Mouse (Mus musculus) hindbrain, embryonic 13.5 days (tissue): ENCODE data around the gene Lrp10. TPM values are rescaled to one million over a fixed set of nuclear protein-coding genes. Genes with fewer than 3 reads are reported as not detected.

Experiments used
- ATAC-seq: fragments of 200-750 bp; cut with Nextera tagmentation; 2 replicates; pipeline ENCODE4 v1.8.0; 2017; ENCODE audit warnings: moderate TSS enrichment; ENCODE audit not compliant: low FRiP score
- H3K27ac ChIP-seq: fragments of 300-500 bp; sonication (generic); 2 replicates; pipeline ENCODE4 v1.5.1; 2015; ENCODE audit warnings: inconsistent platforms, mild to moderate bottlenecking, moderate library complexity
- H3K27me3 ChIP-seq: fragments of 300-500 bp; sonication (generic); 2 replicates; pipeline ENCODE4 v1.6.1; 2015; ENCODE audit warnings: mild to moderate bottlenecking, inconsistent platforms
- H3K36me3 ChIP-seq: fragments of 300-500 bp; sonication (generic); 2 replicates; pipeline ENCODE4 v1.6.1; 2015; ENCODE audit warnings: mild to moderate bottlenecking, inconsistent platforms
- H3K4me1 ChIP-seq: fragments of 300-500 bp; sonication (generic); replicated peaks from 2 replicates; pipeline ENCODE4 v1.6.1; 2015; ENCODE audit warnings: inconsistent platforms
- H3K4me2 ChIP-seq: fragments of 300-500 bp; sonication (generic); 2 replicates; pipeline ENCODE4 v1.6.1; 2015; ENCODE audit warnings: inconsistent platforms, mild to moderate bottlenecking, moderate library complexity
- H3K4me3 ChIP-seq: fragments of 300-500 bp; sonication (generic); 2 replicates; pipeline ENCODE4 v1.5.1; 2015; ENCODE audit warnings: mild to moderate bottlenecking, inconsistent platforms
- H3K9ac ChIP-seq: fragments of 300-500 bp; sonication (generic); 2 replicates; pipeline ENCODE4 v1.6.1; 2015; ENCODE audit warnings: mild to moderate bottlenecking, inconsistent platforms
- H3K9me3 ChIP-seq: fragments of 300-500 bp; sonication (generic); 2 replicates; pipeline ENCODE4 v1.6.1; 2016; ENCODE audit warnings: inconsistent platforms
- WGBS: fragments of 180-500 bp; shearing (Covaris S2); methylation state at CpG from one replicate; pipeline ENCODE4 v1.1.7; 2015; 5-methylcytosine and 5-hydroxymethylcytosine counted together
- polyA plus RNA-seq: library from polyadenylated mRNA; unstranded; fragments of >200 nt; fragmentation: Nextera tagmentation; extraction: Ambion mirVana; gene quantifications from 2 replicates; pipeline ENCODE4 v1.2.1, GENCODE M21; 2015

Gene Lrp10
- 29.9 and 32.0 TPM in 2 replicates for polyA plus RNA-seq

DNA sequence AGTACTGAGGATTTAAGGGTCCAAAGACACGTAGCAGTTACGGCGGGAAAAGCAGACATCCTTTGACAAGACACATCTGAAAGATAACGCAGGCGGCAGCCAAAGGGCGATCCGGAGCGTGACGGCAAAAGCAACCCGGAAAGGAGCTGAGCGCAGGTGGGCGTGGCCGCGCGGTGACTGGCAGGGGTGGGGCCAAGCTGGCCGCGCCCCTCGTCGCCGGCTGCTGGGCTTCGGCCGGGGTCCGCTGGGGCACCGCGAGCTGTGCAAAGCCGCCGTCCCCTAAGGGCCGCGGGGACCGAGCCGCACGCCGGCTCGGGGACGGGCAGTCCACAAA is at the start of gene Lrp10:
Gene Lrp10 (plus strand): TSS at position 179 of the 334 bp plus-strand sequence.
- under 1% methylated on average over 32 of the region's 35 CpGs for WGBS
- peaks cover 19% of the 10 kb centered on the region for H3K4me1 ChIP-seq
- ATAC-seq, result peak; percentile 91
- peak within 1 kb of the TSS; percentile 68 for H3K4me3 ChIP-seq
- peaks cover 18% of the 10 kb centered on the region for H3K36me3 ChIP-seq
- H3K27me3 ChIP-seq, result no peaks in the 10 kb centered on the region
- H3K4me2 ChIP-seq, result peak within 1 kb of the TSS; percentile 72
- peak within 1 kb of the TSS; percentile 55 for H3K27ac ChIP-seq
- H3K9me3 ChIP-seq, result no peaks in the 10 kb centered on the region
- H3K9ac ChIP-seq, result peak within 1 kb of the TSS; percentile 81

DNA sequence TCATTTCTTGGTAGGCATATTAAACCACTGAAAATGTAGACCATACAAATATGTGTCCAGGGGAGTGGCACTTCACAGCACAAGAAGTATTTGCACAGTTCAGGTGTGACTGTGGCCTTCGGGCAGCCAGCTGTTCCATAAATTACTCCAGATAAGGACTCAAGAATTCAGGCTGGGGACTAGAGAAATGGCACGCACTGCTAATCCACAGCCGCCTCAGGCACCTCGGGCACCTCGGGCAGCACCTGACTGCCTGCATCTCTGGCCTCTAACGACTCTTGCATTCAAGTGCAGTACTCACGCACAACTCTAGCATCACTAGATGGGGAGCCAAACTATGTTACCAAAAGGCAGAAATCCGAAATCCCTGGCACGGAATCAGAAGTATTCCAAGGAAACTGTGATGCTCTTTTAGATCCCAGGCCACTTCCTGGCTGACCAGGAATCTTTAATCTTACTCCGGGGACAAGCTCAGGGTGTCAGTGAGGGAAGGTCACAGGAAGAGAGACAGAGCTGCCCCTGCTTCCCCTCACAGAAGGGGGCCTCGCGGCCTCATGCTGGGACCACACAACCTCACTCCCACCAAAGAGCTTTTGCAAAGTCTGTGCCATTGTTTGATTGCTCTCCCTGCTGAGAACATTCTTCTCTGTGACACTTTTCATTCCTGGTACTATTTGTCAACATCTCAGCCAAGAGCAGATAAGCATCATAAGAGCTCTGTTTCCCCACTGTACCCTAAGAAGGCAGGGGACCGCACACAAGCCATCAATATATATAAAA is 48.5 kb upstream of the Lrp10 start:
- Histone ChIP-seq H3K36me3 (no peaks in the 10 kb centered on the region), H3K27me3 (peaks cover 50% of the 10 kb centered on the region)
- WGBS, result 11% methylated on average over 13 of the region's 13 CpGs

DNA sequence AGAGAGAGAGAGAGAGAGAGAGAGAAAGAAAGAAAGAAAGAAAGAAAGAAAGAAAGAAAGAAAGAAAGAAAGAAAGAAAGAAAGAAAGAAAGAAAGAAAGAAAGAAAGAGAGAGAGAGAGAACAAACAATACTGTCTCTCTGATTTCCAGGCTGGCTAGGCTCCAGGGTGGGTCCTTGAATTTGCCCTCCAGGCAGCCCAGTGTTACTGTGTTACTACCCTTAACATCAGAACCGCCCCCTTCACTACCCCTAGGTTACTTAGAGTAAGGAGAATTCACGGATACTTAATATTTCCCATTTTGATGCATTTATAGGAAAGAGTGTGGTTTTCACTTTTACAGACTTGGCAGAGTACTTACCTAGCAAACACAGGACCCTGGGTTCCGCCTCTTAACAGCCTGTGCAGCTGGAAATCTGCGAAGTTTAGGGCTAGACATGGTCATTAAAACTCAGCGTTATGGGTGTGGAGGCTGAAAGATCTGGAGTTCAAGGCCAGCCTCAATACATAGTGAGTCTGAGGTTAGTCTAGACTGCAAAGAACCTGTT is 47.6 kb upstream of the Lrp10 start:
- H3K36me3 ChIP-seq, result no peaks in the 10 kb centered on the region
- 33% methylated on average over 5 of the region's 5 CpGs for WGBS
- H3K4me2 ChIP-seq, result no peak overlapping the region
- peaks cover 12% of the 10 kb centered on the region for H3K4me1 ChIP-seq
- H3K9me3 ChIP-seq, result no peaks in the 10 kb centered on the region
- ATAC-seq, result no peak
- H3K27me3 ChIP-seq, result peaks cover 50% of the 10 kb centered on the region
- H3K4me3 ChIP-seq, result no peak overlapping the region
- H3K9ac ChIP-seq, result no peak overlapping the region
- no peak overlapping the region for H3K27ac ChIP-seq

More for the DNA sequence above, 48.5 kb upstream of the Lrp10 start:
- no peak for ATAC-seq
- H3K4me1 ChIP-seq, result peaks cover 14% of the 10 kb centered on the region
- H3K4me3 ChIP-seq, result no peak overlapping the region
- H3K9ac ChIP-seq, result no peak overlapping the region
- no peak overlapping the region for H3K27ac ChIP-seq
- no peak overlapping the region for H3K4me2 ChIP-seq
- H3K9me3 ChIP-seq, result no peaks in the 10 kb centered on the region

DNA sequence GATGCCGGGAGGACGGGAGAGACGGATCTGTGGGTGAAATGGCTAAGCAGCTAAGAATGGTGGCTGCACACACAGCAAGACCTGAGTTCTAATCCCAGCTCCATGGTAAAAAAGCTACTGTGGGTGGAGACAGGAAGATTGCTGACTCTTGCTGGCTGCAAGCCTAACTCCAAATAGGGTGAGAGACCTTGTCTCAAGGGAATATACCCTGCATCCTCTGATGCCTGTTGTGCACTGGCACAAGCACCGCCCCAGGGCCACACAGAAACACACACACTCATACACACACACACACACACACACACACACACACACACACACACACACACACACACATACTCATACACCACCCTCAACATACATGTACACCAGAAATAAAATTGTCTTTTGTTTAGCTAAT is 47.1 kb upstream of the Lrp10 start:
- WGBS, result 57% methylated on average over 4 of the region's 4 CpGs
- Histone ChIP-seq H3K4me2 (no peak overlapping the region), H3K4me3 (no peak overlapping the region), H3K4me1 (peaks cover 12% of the 10 kb centered on the region), H3K36me3 (no peaks in the 10 kb centered on the region), H3K27me3 (peaks cover 50% of the 10 kb centered on the region), H3K9me3 (no peaks in the 10 kb centered on the region), H3K9ac (no peak overlapping the region), H3K27ac (no peak overlapping the region)
- ATAC-seq, result no peak

DNA sequence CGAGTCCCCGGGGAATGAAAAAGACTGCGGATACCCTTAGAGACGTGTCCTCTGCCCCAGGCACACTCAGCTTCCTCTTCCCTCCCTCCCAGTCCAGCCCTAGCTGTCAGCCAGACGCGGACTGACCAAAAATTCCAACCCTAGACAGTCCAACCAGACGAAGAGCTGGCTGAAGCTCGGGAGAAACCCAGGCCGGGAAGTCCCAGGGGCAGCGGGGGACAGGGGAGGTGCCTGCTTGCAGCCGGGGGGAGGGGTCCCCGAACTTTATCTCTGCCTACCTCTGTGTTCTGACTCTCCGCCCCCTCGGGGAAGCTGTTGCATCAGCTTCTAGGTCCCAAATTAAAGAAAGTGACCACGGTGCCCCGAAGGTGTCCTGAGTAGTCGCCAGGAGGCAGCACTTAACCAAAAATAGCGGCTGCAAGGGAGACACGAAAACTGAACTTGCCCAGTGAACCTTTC is 46.3 kb upstream of the Lrp10 start, which contains the start of gene Slc7a7:
Gene Slc7a7 (minus strand): TSS at position 158 of the 459 bp plus-strand sequence.
- no peak for ATAC-seq
- Histone ChIP-seq H3K27ac (no peak within 1 kb of the TSS), H3K9ac (no peak within 1 kb of the TSS), H3K4me2 (peak within 1 kb of the TSS; percentile 18), H3K9me3 (no peaks in the 10 kb centered on the region), H3K27me3 (peaks cover 47% of the 10 kb centered on the region), H3K36me3 (no peaks in the 10 kb centered on the region), H3K4me1 (peaks cover 12% of the 10 kb centered on the region), H3K4me3 (0 out of 2 replicates have a peak within 1 kb of the TSS, but pooled peaks have one; percentile 8)
- WGBS, result 2% methylated on average over 19 of the region's 19 CpGs

DNA sequence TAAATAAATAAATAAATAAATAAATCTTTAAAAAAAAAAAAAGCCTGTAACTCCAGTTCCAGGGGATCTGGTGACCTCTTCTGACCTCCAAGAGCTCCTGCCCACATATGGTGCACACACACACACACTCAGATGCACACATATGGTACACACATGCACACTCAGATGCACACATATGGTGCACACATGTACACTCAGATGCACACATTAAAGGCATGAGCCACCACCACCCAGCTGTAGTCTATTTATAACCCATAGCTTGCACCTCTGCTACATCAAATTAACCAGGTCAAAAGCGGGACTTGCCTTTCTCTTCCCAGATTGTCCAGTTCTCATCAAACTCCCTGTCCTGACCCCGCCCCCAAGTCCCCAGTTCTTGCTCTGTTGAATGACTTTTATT is 42.9 kb upstream of the Lrp10 start:
- WGBS, result 74% methylated on average over 2 of the region's 2 CpGs
- H3K4me2 ChIP-seq, result no peak overlapping the region

DNA sequence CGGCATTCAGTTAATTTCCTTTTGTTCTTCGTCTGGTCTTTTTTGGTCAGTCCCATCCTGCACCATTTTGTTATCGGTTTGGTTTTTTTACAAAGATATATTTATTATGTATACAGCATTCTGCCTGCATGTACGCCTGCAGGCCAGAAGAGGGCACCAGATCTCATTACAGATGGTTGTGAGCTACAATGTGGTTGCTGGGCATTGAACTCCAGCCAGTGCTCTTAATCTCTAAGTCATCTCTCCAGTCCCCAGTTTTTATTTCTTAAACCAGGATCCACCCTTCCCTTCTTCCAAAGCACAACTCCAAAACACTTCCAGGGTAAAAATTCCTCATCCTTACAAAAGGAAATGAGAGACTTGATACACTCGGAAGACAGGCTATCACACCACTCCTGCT is 40.5 kb upstream of the Lrp10 start:
- Histone ChIP-seq H3K36me3 (no peaks in the 10 kb centered on the region), H3K27ac (no peak overlapping the region), H3K9me3 (no peaks in the 10 kb centered on the region), H3K27me3 (no peaks in the 10 kb centered on the region), H3K4me3 (no peak overlapping the region), H3K4me1 (peaks cover 22% of the 10 kb centered on the region), H3K9ac (no peak overlapping the region), H3K4me2 (no peak overlapping the region)
- WGBS, result 66% methylated on average over 5 of the region's 5 CpGs
- ATAC-seq, result no peak

More for the DNA sequence above, 42.9 kb upstream of the Lrp10 start:
- peaks cover 19% of the 10 kb centered on the region for H3K27me3 ChIP-seq
- ATAC-seq, result no peak
- no peak overlapping the region for H3K4me3 ChIP-seq
- H3K4me1 ChIP-seq, result peaks cover 6% of the 10 kb centered on the region
- H3K27ac ChIP-seq, result no peak overlapping the region
- no peaks in the 10 kb centered on the region for H3K9me3 ChIP-seq
- H3K36me3 ChIP-seq, result no peaks in the 10 kb centered on the region
- no peak overlapping the region for H3K9ac ChIP-seq

DNA sequence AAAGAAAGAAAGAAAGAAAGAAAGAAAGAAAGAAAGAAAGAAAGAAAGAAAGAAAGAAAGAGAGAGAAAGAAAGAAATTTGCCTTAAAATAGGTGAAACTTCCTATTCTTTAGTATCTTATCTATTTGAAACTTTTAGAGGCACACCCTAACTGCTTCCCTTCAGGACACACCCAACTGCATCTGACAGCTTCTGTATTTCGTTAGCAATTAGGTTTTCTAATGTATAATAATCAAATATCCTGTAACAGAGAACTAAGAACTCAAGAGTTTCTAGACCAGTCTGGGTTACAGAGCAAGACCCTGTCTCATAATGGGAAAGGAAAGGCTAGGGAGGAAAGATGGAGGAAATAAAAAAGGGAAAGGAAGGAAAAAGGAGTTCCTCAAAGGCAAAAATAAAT is 39.3 kb upstream of the Lrp10 start:
- Histone ChIP-seq H3K9ac (no peak overlapping the region), H3K36me3 (peaks cover 6% of the 10 kb centered on the region; the same call in 1 of the 2 replicates), H3K27me3 (no peaks in the 10 kb centered on the region), H3K4me1 (peaks cover 28% of the 10 kb centered on the region), H3K27ac (no peak overlapping the region), H3K4me2 (no peak overlapping the region), H3K4me3 (no peak overlapping the region), H3K9me3 (no peaks in the 10 kb centered on the region)
- ATAC-seq, result no peak
- 83% methylated on average over 1 of the region's 1 CpGs for WGBS

DNA sequence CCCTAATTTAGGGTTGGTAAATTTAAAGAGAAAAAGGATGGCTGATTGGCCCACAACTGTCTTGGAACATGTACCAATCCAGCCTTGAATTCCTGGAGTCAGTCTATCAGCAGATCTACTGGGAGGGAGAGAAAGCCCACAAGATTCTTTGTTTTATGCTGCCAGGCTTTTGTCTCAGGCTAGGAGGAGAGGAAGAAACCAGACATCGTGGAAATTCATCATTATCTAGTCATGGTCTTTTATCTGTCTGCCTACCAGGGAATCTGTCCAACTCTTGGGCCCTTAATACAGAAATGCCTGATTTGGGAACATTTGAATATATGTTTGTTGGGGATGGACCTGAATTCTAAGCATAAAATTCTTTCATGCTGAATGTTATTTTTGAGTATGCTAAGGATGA is 38.4 kb upstream of the Lrp10 start:
- Histone ChIP-seq H3K4me2 (peak overlapping the region; percentile 67), H3K4me3 (0 out of 2 replicates have a peak overlapping the region, but pooled peaks have one; percentile 88), H3K9ac (no peak overlapping the region), H3K4me1 (peaks cover 37% of the 10 kb centered on the region), H3K27me3 (no peaks in the 10 kb centered on the region), H3K27ac (no peak overlapping the region), H3K36me3 (peaks cover 8% of the 10 kb centered on the region; the same call in 1 of the 2 replicates), H3K9me3 (no peaks in the 10 kb centered on the region)
- no peak for ATAC-seq
- WGBS, result 94% methylated on average over 1 of the region's 1 CpGs

DNA sequence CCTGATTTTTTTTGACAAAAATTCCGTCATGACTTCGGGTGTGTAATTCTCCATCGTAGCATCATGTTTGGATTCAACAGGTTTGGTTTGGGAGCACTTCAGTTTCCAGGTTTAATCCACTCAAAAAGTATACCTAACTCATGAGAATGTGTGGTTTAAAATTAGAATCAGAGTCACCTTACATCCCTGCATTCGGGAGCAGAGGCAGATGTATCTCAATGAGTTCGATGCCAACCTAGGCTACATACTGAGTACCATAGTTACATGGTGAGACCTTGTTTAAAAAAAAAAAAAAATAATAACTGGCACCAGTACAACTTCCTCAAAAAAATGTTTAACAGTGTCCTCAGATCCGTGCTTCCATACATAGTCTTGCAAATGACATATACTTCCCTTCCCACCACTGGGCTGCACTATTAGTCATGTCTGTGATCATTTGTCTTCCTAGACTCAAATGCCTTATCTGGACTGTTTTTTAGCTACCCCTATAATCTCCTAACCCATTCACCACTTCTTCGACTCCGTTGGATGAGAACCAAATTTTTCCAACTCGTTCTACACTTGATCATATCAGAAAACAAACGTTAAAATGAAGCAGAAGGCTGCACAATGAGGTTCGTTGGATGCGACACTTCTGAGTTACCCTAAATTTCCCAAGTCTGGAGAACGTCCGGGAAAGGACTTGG is 37.8 kb upstream of the Lrp10 start:
- H3K27ac ChIP-seq, result peak overlapping the region; percentile 94
- no peaks in the 10 kb centered on the region for H3K9me3 ChIP-seq
- peaks cover 8% of the 10 kb centered on the region; the same call in 1 of the 2 replicates for H3K36me3 ChIP-seq
- peak overlapping the region; percentile 67 for H3K4me2 ChIP-seq
- H3K4me1 ChIP-seq, result peaks cover 44% of the 10 kb centered on the region
- no peaks in the 10 kb centered on the region for H3K27me3 ChIP-seq
- ATAC-seq, result peak; percentile 44; the same call in 1 of the 2 replicates
- H3K9ac ChIP-seq, result peak overlapping the region; percentile 91
- 32% methylated on average over 14 of the region's 14 CpGs for WGBS
- peak overlapping the region; percentile 88 for H3K4me3 ChIP-seq

DNA sequence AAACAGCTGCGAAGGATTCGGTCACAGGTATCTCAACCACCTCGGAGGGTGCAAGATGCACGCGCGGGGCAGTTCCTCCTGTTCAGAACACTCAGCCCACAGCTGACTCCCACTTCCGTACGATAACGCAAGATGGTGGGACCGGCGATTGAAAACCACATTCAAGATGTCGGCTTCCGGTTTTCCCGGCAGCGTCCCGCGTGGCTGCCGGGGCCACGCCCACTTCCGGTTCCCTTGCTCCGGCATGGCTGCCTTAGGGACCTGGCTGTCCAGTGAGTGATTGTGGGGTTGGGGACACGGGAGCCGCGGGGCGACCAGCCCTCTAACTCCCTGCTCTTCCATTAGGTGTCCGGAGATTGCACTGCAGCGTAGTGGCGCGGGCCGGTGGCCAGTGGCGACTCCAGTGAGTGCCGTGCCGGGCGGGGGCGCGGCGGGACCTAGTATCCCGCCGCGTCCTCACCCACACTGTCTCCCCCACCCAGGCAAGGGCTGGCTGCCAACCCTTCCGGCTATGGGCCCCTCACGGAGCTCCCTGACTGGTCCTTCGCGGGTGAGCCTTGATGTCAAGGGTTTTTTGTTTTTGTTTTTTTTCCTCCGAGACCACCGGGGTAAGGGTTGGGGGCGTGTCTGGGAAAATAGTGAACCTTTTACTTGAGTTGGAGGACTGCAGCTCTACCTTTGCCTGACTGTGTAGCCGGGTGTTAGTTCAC is 37.1 kb upstream of the Lrp10 start, which contains the start of gene Mrpl52:
Gene Mrpl52 (plus strand): TSS at position 221 of the 710 bp plus-strand sequence.
- peak within 1 kb of the TSS; percentile 94 for H3K27ac ChIP-seq
- peak within 1 kb of the TSS; percentile 88 for H3K4me3 ChIP-seq
- H3K9me3 ChIP-seq, result no peaks in the 10 kb centered on the region
- H3K9ac ChIP-seq, result peak within 1 kb of the TSS; percentile 91
- H3K4me2 ChIP-seq, result peak within 1 kb of the TSS; percentile 67
- peaks cover 8% of the 10 kb centered on the region; the same call in 1 of the 2 replicates for H3K36me3 ChIP-seq
- peaks cover 3% of the 10 kb centered on the region; the same call in 1 of the 2 replicates for H3K27me3 ChIP-seq
- WGBS, result under 1% methylated on average over 48 of the region's 48 CpGs
- ATAC-seq, result peak; percentile 88
- H3K4me1 ChIP-seq, result peaks cover 51% of the 10 kb centered on the region
